Mouse (Mus musculus) neural tube, embryonic 11.5 days (tissue): Measurements from ENCODE around the gene Cfap161. TPM values are rescaled to one million over a fixed set of nuclear protein-coding genes. Genes with fewer than 3 reads are reported as not detected.

ENCODE experiments used
- ATAC-seq: fragments of 200-750 bp; cut with Nextera tagmentation; 2 replicates; pipeline ENCODE4 v1.8.0; 2017; ENCODE audit warnings: moderate number of reproducible peaks, mild to moderate bottlenecking, moderate TSS enrichment, moderate library complexity; ENCODE audit not compliant: insufficient read depth, low FRiP score, low TSS enrichment
- DNase-seq: peaks from one replicate; pipeline ENCODE4 v3.0.0-alpha.2; 2015; ENCODE audit warnings: low spot score
- H3K27ac ChIP-seq: fragments of 300-500 bp; sonication (generic); 2 replicates; pipeline ENCODE4 v1.5.1; 2014; ENCODE audit warnings: low read depth, mild to moderate bottlenecking, low read length
- H3K27me3 ChIP-seq: fragments of 300-500 bp; sonication (generic); 2 replicates; pipeline ENCODE4 v1.6.1; 2014; ENCODE audit warnings: mild to moderate bottlenecking, low read length, mixed read lengths; ENCODE audit not compliant: control insufficient read depth, insufficient read depth
- H3K36me3 ChIP-seq: fragments of 300-500 bp; sonication (generic); 2 replicates; pipeline ENCODE4 v1.6.1; 2014; ENCODE audit warnings: mild to moderate bottlenecking, low read length, moderate library complexity, mixed read lengths; ENCODE audit not compliant: control insufficient read depth, insufficient read depth
- H3K4me1 ChIP-seq: fragments of 300-500 bp; sonication (generic); 2 replicates; pipeline ENCODE4 v1.6.1; 2014; ENCODE audit warnings: low read length, mixed read lengths; ENCODE audit not compliant: control insufficient read depth, insufficient read depth
- H3K4me2 ChIP-seq: fragments of 300-500 bp; sonication (generic); 2 replicates; pipeline ENCODE4 v1.6.1; 2014; ENCODE audit warnings: low read depth, mild to moderate bottlenecking, moderate library complexity
- H3K4me3 ChIP-seq: fragments of 300-500 bp; sonication (generic); 2 replicates; pipeline ENCODE4 v1.5.1; 2014; ENCODE audit warnings: low read depth, low read length
- H3K9ac ChIP-seq: fragments of 300-500 bp; sonication (generic); 2 replicates; pipeline ENCODE4 v1.6.1; 2014; ENCODE audit warnings: mild to moderate bottlenecking, low read length
- H3K9me3 ChIP-seq: fragments of 300-500 bp; sonication (generic); 2 replicates; pipeline ENCODE4 v1.6.1; 2016; ENCODE audit warnings: low read length; ENCODE audit not compliant: control insufficient read depth
- WGBS: fragments of 180-500 bp; shearing (Covaris S2); extraction: QIAGEN DNeasy Blood & Tissue Kit; methylation state at CpG from one replicate; pipeline ENCODE4 v1.1.7; 2014; 5-methylcytosine and 5-hydroxymethylcytosine counted together
- polyA plus RNA-seq: library from polyadenylated mRNA; unstranded; fragments of >200 nt; fragmentation: Nextera tagmentation; extraction: Ambion mirVana; gene quantifications from 2 replicates; pipeline ENCODE4 v1.2.1, GENCODE M21; 2014

Gene Cfap161
- polyA plus RNA-seq, 1 experiment from 2014 or later = not detected

- Histone ChIP-seq H3K36me3 (no peaks in the 10 kb centered on the region), H3K9me3 (no peaks in the 10 kb centered on the region), H3K4me3 (no peak overlapping the region), H3K27me3 (no peaks in the 10 kb centered on the region), H3K4me2 (no peak overlapping the region), H3K4me1 (no peaks in the 10 kb centered on the region; the same call in 1 of the 2 replicates), H3K27ac (no peak overlapping the region), H3K9ac (no peak overlapping the region)
- DNase-seq (no peak), ATAC-seq (no peak)
- WGBS = 86% methylated on average over 15 of the region's 15 CpGs
Measured at GRCm38 (mm10) chr7:83731961-83732666, 62.6 kb downstream of the Cfap161 start.

GRCm38 (mm10) chr7:83731297-83731696 lies 63.4 kb downstream of the Cfap161 start:
- H3K9ac ChIP-seq = no peak overlapping the region
- H3K9me3 ChIP-seq = no peaks in the 10 kb centered on the region
- no peaks in the 10 kb centered on the region for H3K4me1 ChIP-seq
- no peak overlapping the region for H3K4me2 ChIP-seq
- no peaks in the 10 kb centered on the region for H3K36me3 ChIP-seq
- no peaks in the 10 kb centered on the region for H3K27me3 ChIP-seq
- WGBS = 86% methylated on average over 6 of the region's 6 CpGs
- no peak overlapping the region for H3K4me3 ChIP-seq
- H3K27ac ChIP-seq = no peak overlapping the region
- ATAC-seq (no peak), DNase-seq (no peak)

- no peaks in the 10 kb centered on the region for H3K9me3 ChIP-seq
- H3K27me3 ChIP-seq = no peaks in the 10 kb centered on the region
- ATAC-seq (no peak), DNase-seq (no peak)
- H3K4me3 ChIP-seq = no peak overlapping the region
- H3K4me2 ChIP-seq = no peak overlapping the region
- H3K36me3 ChIP-seq = no peaks in the 10 kb centered on the region
- H3K9ac ChIP-seq = no peak overlapping the region
- H3K4me1 ChIP-seq = no peaks in the 10 kb centered on the region
- WGBS = 52% methylated on average over 5 of the region's 5 CpGs
- H3K27ac ChIP-seq = no peak overlapping the region
Measured at GRCm38 (mm10) chr7:83726936-83727632, 67.6 kb downstream of the Cfap161 start.

GRCm38 (mm10) chr7:83725801-83726200 lies 68.9 kb downstream of the Cfap161 start:
- Histone ChIP-seq H3K36me3 (no peaks in the 10 kb centered on the region), H3K4me1 (no peaks in the 10 kb centered on the region), H3K27me3 (no peaks in the 10 kb centered on the region), H3K9ac (no peak overlapping the region), H3K4me3 (no peak overlapping the region), H3K4me2 (no peak overlapping the region), H3K9me3 (no peaks in the 10 kb centered on the region), H3K27ac (no peak overlapping the region)
- DNase-seq = no peak
- no peak for ATAC-seq

- no peak for ATAC-seq
- H3K9me3 ChIP-seq = no peaks in the 10 kb centered on the region
Measured at GRCm38 (mm10) chr7:83724541-83724940, 70.1 kb downstream of the Cfap161 start.

More at GRCm38 (mm10) chr7:83724541-83724940, 70.1 kb downstream of the Cfap161 start:
- H3K27me3 ChIP-seq = no peaks in the 10 kb centered on the region
- H3K9ac ChIP-seq = no peak overlapping the region
- H3K36me3 ChIP-seq = no peaks in the 10 kb centered on the region
- 70% methylated on average over 2 of the region's 2 CpGs for WGBS
- DNase-seq = no peak
- no peak overlapping the region for H3K4me2 ChIP-seq
- no peak overlapping the region for H3K4me3 ChIP-seq
- no peak overlapping the region for H3K27ac ChIP-seq
- no peaks in the 10 kb centered on the region for H3K4me1 ChIP-seq

Other genes with a start within 250 kb of the Cfap161 start
- gene Tmc3, start 210.0 kb downstream of the Cfap161 start, polyA plus RNA-seq = 0.54 and 0.64 TPM in 2 replicates
- 10.7 and 11.0 TPM in 2 replicates for gene Stard5, start 162.9 kb downstream of the Cfap161 start, polyA plus RNA-seq
- 1.4 and 1.9 TPM in 2 replicates for gene Il16, start 49.2 kb downstream of the Cfap161 start, polyA plus RNA-seq
- gene Tlnrd1, start 89.4 kb upstream of the Cfap161 start, polyA plus RNA-seq = 17.8 and 19.8 TPM in 2 replicates
- 70.1 and 73.5 TPM in 2 replicates for gene Mesd, start 89.6 kb upstream of the Cfap161 start, polyA plus RNA-seq